Mouse (Mus musculus) megakaryocyte progenitor cell, adult 5-6 weeks (primary cell): ENCODE data around the gene Fryl. TPM values are rescaled to one million over a fixed set of nuclear protein-coding genes. Genes with fewer than 3 reads are reported as not detected.

Source experiments
- ATAC-seq: replicated peaks from 2 replicates; pipeline ENCODE4 v1.8.0; 2016; ENCODE audit warnings: mild to moderate bottlenecking, moderate TSS enrichment, inconsistent platforms; ENCODE audit not compliant: poor library complexity
- total RNA-seq, 2 experiments: library from RNA; stranded (forward) in 1 of 2; stranded (reverse) in 1 of 2; fragments of 157-497, 149-512 nt in 1 of 2; fragments of 200-1000 nt in 1 of 2; gene quantifications; 2 replicates each; pipeline versions ENCODE4 v1.2.3 to v1.2.4; 2015 to 2017

Fryl gene
- total RNA-seq, 2 experiments from 2014 or later, result 74.2 to 78.5 TPM

GRCm38 (mm10) chr5:73168769-73169272 lies 87.6 kb downstream of the Fryl start:
- no peak for ATAC-seq

- no peak for ATAC-seq
These were observed 88.2 kb downstream of the Fryl start for GRCm38 (mm10) chr5:73167976-73168768.

- ATAC-seq, result no peak
These were observed 92.4 kb downstream of the Fryl start for GRCm38 (mm10) chr5:73163970-73164369.

GRCm38 (mm10) chr5:73162492-73162891 lies 93.9 kb downstream of the Fryl start:
- no peak for ATAC-seq

- ATAC-seq, result no peak
These were observed 96.0 kb downstream of the Fryl start for GRCm38 (mm10) chr5:73160440-73160839.

- ATAC-seq, result no peak
These were observed 98.9 kb downstream of the Fryl start for GRCm38 (mm10) chr5:73157502-73157901.

GRCm38 (mm10) chr5:73157009-73157408 lies 99.4 kb downstream of the Fryl start:
- 0 out of 2 replicates have a peak, but pooled peaks have one; percentile 23 for ATAC-seq

GRCm38 (mm10) chr5:73156226-73156926 lies 100.0 kb downstream of the Fryl start:
- ATAC-seq, result peak; percentile 70

- no peak for ATAC-seq
These were observed 102.5 kb downstream of the Fryl start for GRCm38 (mm10) chr5:73153802-73154465.

- ATAC-seq, result no peak
These were observed 104.2 kb downstream of the Fryl start for GRCm38 (mm10) chr5:73152206-73152605.

GRCm38 (mm10) chr5:73150877-73151445 lies 105.5 kb downstream of the Fryl start:
- ATAC-seq, result no peak

GRCm38 (mm10) chr5:73144987-73145386 lies 111.4 kb downstream of the Fryl start:
- ATAC-seq, result peak; percentile 30; the same call in 1 of the 2 replicates

- peak; percentile 92 for ATAC-seq
These were observed 114.7 kb downstream of the Fryl start for GRCm38 (mm10) chr5:73141712-73142111.

- no peak for ATAC-seq
These were observed 115.3 kb downstream of the Fryl start for GRCm38 (mm10) chr5:73141161-73141560.

- no peak for ATAC-seq
These were observed 118.9 kb downstream of the Fryl start for GRCm38 (mm10) chr5:73137561-73137960.

GRCm38 (mm10) chr5:73135959-73136358 lies 120.5 kb downstream of the Fryl start:
- no peak for ATAC-seq

GRCm38 (mm10) chr5:73135131-73135530 lies 121.3 kb downstream of the Fryl start:
- no peak for ATAC-seq

GRCm38 (mm10) chr5:73133833-73134185 lies 122.6 kb downstream of the Fryl start:
- ATAC-seq, result peak; percentile 95

GRCm38 (mm10) chr5:73132998-73133832 lies 123.2 kb downstream of the Fryl start:
- peak; percentile 36 for ATAC-seq

GRCm38 (mm10) chr5:73130984-73131383 lies 125.4 kb downstream of the Fryl start:
- ATAC-seq, result no peak
